Mouse (Mus musculus): Measurements from ENCODE around the gene Klf5. TPM values are rescaled to one million over a fixed set of nuclear protein-coding genes. Genes with fewer than 3 reads are reported as not detected.

Gene Klf5
- total RNA-seq, 1 experiment from 2014 or later: 7.6 TPM

Other genes starting within 250 kb of the Klf5 start
- gene Pibf1, start 199.3 kb upstream of the Klf5 start, total RNA-seq (2021): 10.2 and 11.8 TPM in 2 replicates
- gene Dis3, start 198.9 kb upstream of the Klf5 start, total RNA-seq (2021): 27.5 and 31.9 TPM in 2 replicates